Mouse (Mus musculus) hindbrain, embryonic 16.5 days (tissue): Measurements from ENCODE around the gene 4930544D05Rik. TPM values are rescaled to one million over a fixed set of nuclear protein-coding genes. Genes with fewer than 3 reads are reported as not detected.

Experiments
- ATAC-seq: fragments of 200-750 bp; cut with Nextera tagmentation; 2 replicates; pipeline ENCODE4 v1.8.0; 2017; ENCODE audit warnings: moderate TSS enrichment, moderate library complexity
- H3K27ac ChIP-seq: fragments of 300-500 bp; sonication (generic); 2 replicates; pipeline ENCODE4 v1.5.1; 2014; ENCODE audit warnings: low read depth, mild to moderate bottlenecking, control low read depth, low read length, moderate library complexity
- H3K27me3 ChIP-seq: fragments of 300-500 bp; sonication (generic); replicated peaks from 2 replicates; pipeline ENCODE4 v1.6.1; 2014; ENCODE audit warnings: low read length; ENCODE audit not compliant: control insufficient read depth, insufficient read depth
- H3K36me3 ChIP-seq: fragments of 300-500 bp; sonication (generic); 2 replicates; pipeline ENCODE4 v1.6.1; 2014; ENCODE audit warnings: mild to moderate bottlenecking, low read length, moderate library complexity, mixed read lengths; ENCODE audit not compliant: control insufficient read depth, insufficient read depth
- H3K4me1 ChIP-seq: fragments of 300-500 bp; sonication (generic); 2 replicates; pipeline ENCODE4 v1.6.1; 2014; ENCODE audit warnings: low read depth, low read length; ENCODE audit not compliant: control insufficient read depth, insufficient read depth
- H3K4me2 ChIP-seq: fragments of 300-500 bp; sonication (generic); 2 replicates; pipeline ENCODE4 v1.6.1; 2014; ENCODE audit warnings: mild to moderate bottlenecking, low read length, control low read depth, moderate library complexity
- H3K4me3 ChIP-seq: fragments of 300-500 bp; sonication (generic); 2 replicates; pipeline ENCODE4 v1.5.1; 2014; ENCODE audit warnings: mild to moderate bottlenecking, low read length, control low read depth, moderate library complexity
- H3K9ac ChIP-seq: fragments of 300-500 bp; sonication (generic); 2 replicates; pipeline ENCODE4 v1.6.1; 2014; ENCODE audit warnings: low read depth, mild to moderate bottlenecking, control low read depth, low read length, moderate library complexity
- H3K9me3 ChIP-seq: fragments of 300-500 bp; sonication (generic); 2 replicates; pipeline ENCODE4 v1.6.1; 2014; ENCODE audit warnings: mild to moderate bottlenecking, low read length, moderate library complexity; ENCODE audit not compliant: control insufficient read depth
- WGBS: fragments of 180-500 bp; shearing (Covaris S2); extraction: QIAGEN DNeasy Blood & Tissue Kit; methylation state at CpG from one replicate; pipeline ENCODE4 v1.1.7; 2014; 5-methylcytosine and 5-hydroxymethylcytosine counted together
- polyA plus RNA-seq: library from polyadenylated mRNA; unstranded; fragments of >200 nt; fragmentation: Nextera tagmentation; extraction: Ambion mirVana; gene quantifications from 2 replicates; pipeline ENCODE4 v1.2.1, GENCODE M21; 2015

Gene 4930544D05Rik
- polyA plus RNA-seq, 1 experiment from 2014 or later = not detected

GRCm38 (mm10) chr11:70610752-70611151 is 4.9 kb upstream of the 4930544D05Rik start:
- Histone ChIP-seq H3K4me3 (no peak overlapping the region), H3K9me3 (no peaks in the 10 kb centered on the region), H3K4me2 (no peak overlapping the region), H3K27ac (no peak overlapping the region), H3K9ac (no peak overlapping the region), H3K27me3 (no peaks in the 10 kb centered on the region), H3K36me3 (peaks cover 54% of the 10 kb centered on the region), H3K4me1 (peaks cover 9% of the 10 kb centered on the region)
- 94% methylated on average over 4 of the region's 4 CpGs for WGBS
- no peak for ATAC-seq

- Histone ChIP-seq H3K36me3 (peaks cover 39% of the 10 kb centered on the region), H3K27ac (no peak overlapping the region)
These were observed 3.1 kb upstream of the 4930544D05Rik start for GRCm38 (mm10) chr11:70612505-70612904.

GRCm38 (mm10) chr11:70615074-70615473 is 574 bp upstream of the 4930544D05Rik start:
- H3K4me2 ChIP-seq = peak overlapping the region; percentile 55
- H3K9me3 ChIP-seq = no peaks in the 10 kb centered on the region
- 3% methylated on average over 17 of the region's 17 CpGs for WGBS
- H3K36me3 ChIP-seq = peaks cover 18% of the 10 kb centered on the region
- H3K4me3 ChIP-seq = peak overlapping the region; percentile 9
- H3K9ac ChIP-seq = peak overlapping the region; percentile 49
- ATAC-seq = peak; percentile 43; the same call in 1 of the 2 replicates
- H3K27me3 ChIP-seq = no peaks in the 10 kb centered on the region
- H3K4me1 ChIP-seq = peaks cover 9% of the 10 kb centered on the region
- no peak overlapping the region for H3K27ac ChIP-seq

More at GRCm38 (mm10) chr11:70612505-70612904, 3.1 kb upstream of the 4930544D05Rik start:
- H3K4me1 ChIP-seq = peaks cover 9% of the 10 kb centered on the region
- no peak overlapping the region for H3K9ac ChIP-seq
- whole genome bisulfite sequencing = 76% methylated on average over 7 of the region's 7 CpGs
- no peaks in the 10 kb centered on the region for H3K9me3 ChIP-seq
- no peak overlapping the region for H3K4me2 ChIP-seq
- no peak for ATAC-seq
- H3K27me3 ChIP-seq = no peaks in the 10 kb centered on the region
- H3K4me3 ChIP-seq = no peak overlapping the region

- H3K4me2 ChIP-seq = no peak within 1 kb of the TSS
- no peaks in the 10 kb centered on the region for H3K27me3 ChIP-seq
- no peak for ATAC-seq
- H3K4me3 ChIP-seq = no peak within 1 kb of the TSS
- H3K27ac ChIP-seq = no peak within 1 kb of the TSS
- no peaks in the 10 kb centered on the region for H3K9me3 ChIP-seq
- WGBS = 39% methylated on average over 1 of the region's 1 CpGs
- peaks cover 9% of the 10 kb centered on the region for H3K4me1 ChIP-seq
- H3K36me3 ChIP-seq = no peaks in the 10 kb centered on the region
- no peak within 1 kb of the TSS for H3K9ac ChIP-seq
These were observed 3.5 kb downstream of the 4930544D05Rik start, which contains the start of gene Chrne for GRCm38 (mm10) chr11:70619101-70619500. Gene Chrne (minus strand): TSS chr11:70619216.

GRCm38 (mm10) chr11:70621972-70622814 is 6.5 kb downstream of the 4930544D05Rik start:
- no peak for ATAC-seq
- H3K9ac ChIP-seq = no peak overlapping the region
- H3K27ac ChIP-seq = no peak overlapping the region
- WGBS = 39% methylated on average over 7 of the region's 7 CpGs
- H3K4me2 ChIP-seq = no peak overlapping the region
- no peak overlapping the region for H3K4me3 ChIP-seq
- H3K4me1 ChIP-seq = no peaks in the 10 kb centered on the region
- no peaks in the 10 kb centered on the region for H3K27me3 ChIP-seq
- H3K36me3 ChIP-seq = no peaks in the 10 kb centered on the region
- no peaks in the 10 kb centered on the region for H3K9me3 ChIP-seq

- Histone ChIP-seq H3K4me2 (no peak overlapping the region), H3K4me3 (no peak overlapping the region), H3K9ac (no peak overlapping the region), H3K27me3 (no peaks in the 10 kb centered on the region), H3K9me3 (no peaks in the 10 kb centered on the region), H3K36me3 (no peaks in the 10 kb centered on the region), H3K4me1 (no peaks in the 10 kb centered on the region), H3K27ac (no peak overlapping the region)
- no peak for ATAC-seq
- WGBS = 73% methylated on average over 10 of the region's 10 CpGs
These were observed 7.5 kb downstream of the 4930544D05Rik start for GRCm38 (mm10) chr11:70623053-70623742.

- Histone ChIP-seq H3K9ac (no peak overlapping the region), H3K4me1 (no peaks in the 10 kb centered on the region), H3K4me3 (no peak overlapping the region), H3K27ac (no peak overlapping the region), H3K27me3 (no peaks in the 10 kb centered on the region), H3K9me3 (no peaks in the 10 kb centered on the region), H3K36me3 (no peaks in the 10 kb centered on the region), H3K4me2 (no peak overlapping the region)
- no peak for ATAC-seq
- 50% methylated on average over 4 of the region's 4 CpGs for WGBS
These were observed 9.8 kb downstream of the 4930544D05Rik start for GRCm38 (mm10) chr11:70625473-70625872.

GRCm38 (mm10) chr11:70626877-70627276 is 11.2 kb downstream of the 4930544D05Rik start:
- Histone ChIP-seq H3K4me2 (no peak overlapping the region), H3K9me3 (no peaks in the 10 kb centered on the region), H3K9ac (no peak overlapping the region), H3K36me3 (no peaks in the 10 kb centered on the region), H3K4me1 (no peaks in the 10 kb centered on the region), H3K4me3 (no peak overlapping the region), H3K27me3 (no peaks in the 10 kb centered on the region), H3K27ac (no peak overlapping the region)
- 81% methylated on average over 4 of the region's 4 CpGs for WGBS
- ATAC-seq = no peak

GRCm38 (mm10) chr11:70628431-70628830 is 12.8 kb downstream of the 4930544D05Rik start:
- no peak overlapping the region for H3K4me3 ChIP-seq
- H3K4me2 ChIP-seq = no peak overlapping the region
- H3K36me3 ChIP-seq = no peaks in the 10 kb centered on the region
- no peaks in the 10 kb centered on the region for H3K27me3 ChIP-seq
- no peak overlapping the region for H3K27ac ChIP-seq
- no peaks in the 10 kb centered on the region for H3K4me1 ChIP-seq
- no peak for ATAC-seq
- H3K9me3 ChIP-seq = no peaks in the 10 kb centered on the region
- WGBS = 73% methylated on average over 2 of the region's 2 CpGs
- H3K9ac ChIP-seq = no peak overlapping the region
